Mouse (Mus musculus) A20 (cell line): ENCODE results near the gene Cyb561d2.
A peak's percentile ranks its signal among the peaks of the same experiment; 100 is the strongest.

Source experiments
- DNase-seq: peaks from one replicate; pipeline ENCODE4 v3.0.0-alpha.2; 2011; ENCODE audit warnings: low read depth, low spot score

The Cyb561d2 gene

DNA sequence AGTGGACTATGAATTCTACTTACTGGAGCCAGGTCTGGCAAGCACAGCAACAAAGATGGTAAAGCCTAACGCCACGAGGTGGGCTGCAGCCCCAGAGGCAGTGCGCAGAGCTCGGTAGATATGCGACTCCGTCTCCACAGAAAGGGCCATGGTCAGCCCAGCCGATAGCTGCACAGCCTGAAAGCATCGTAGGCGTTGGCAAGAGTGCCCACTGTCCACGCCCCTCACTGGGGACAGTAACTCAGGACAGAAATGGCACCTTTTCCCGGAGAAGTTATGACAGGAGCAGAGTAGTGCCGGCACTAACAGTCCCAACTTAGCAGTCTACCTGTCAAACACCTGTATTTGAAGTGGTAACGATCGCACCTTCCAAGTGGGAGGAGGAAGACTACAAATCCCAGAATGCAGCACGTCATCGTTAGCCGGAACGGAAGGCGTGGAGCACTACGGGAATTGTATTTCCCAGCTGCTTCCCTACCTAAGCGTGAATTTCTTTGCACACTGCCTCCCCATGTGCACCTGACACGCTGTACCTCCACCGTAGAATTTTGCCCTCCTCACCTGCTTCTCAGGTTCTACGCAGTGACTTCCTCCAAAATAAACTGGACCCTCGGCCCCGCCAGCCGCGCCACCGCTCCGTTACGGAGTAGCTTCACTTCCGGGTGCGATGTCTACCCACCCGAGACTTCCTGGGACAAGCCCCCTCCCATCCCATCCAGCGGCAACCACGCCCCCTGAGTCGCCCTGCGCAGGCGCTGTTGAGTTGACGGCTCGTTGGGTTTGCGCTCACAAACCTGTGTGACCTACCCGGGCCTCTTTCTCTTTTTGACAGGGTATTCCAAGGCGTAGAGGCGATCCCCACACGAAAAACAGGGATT, at the start of gene Cyb561d2, which contains the start of gene Nprl2:
Gene Cyb561d2 (minus strand): TSS at position 720 of the 878 bp plus-strand sequence.
Gene Nprl2 (plus strand): TSS at position 753 of the 878 bp plus-strand sequence.
- peak; percentile 96 for DNase-seq

DNA sequence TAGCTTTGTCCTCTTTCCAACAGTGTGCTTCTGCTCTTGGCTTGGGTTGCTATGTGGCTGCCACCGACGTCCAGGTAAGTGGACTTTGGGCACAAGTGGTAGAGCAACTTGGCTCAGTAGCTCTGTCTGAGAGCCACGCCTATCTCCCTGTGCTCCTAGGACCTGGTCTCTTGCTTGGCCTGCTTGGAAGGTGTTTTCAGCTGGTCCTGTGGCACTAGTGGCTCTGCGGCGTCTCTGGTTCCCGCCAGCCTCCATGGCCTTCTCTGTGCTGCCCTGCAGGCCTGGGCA, 48.7 kb upstream of the Cyb561d2 start:
- no peak for DNase-seq

DNA sequence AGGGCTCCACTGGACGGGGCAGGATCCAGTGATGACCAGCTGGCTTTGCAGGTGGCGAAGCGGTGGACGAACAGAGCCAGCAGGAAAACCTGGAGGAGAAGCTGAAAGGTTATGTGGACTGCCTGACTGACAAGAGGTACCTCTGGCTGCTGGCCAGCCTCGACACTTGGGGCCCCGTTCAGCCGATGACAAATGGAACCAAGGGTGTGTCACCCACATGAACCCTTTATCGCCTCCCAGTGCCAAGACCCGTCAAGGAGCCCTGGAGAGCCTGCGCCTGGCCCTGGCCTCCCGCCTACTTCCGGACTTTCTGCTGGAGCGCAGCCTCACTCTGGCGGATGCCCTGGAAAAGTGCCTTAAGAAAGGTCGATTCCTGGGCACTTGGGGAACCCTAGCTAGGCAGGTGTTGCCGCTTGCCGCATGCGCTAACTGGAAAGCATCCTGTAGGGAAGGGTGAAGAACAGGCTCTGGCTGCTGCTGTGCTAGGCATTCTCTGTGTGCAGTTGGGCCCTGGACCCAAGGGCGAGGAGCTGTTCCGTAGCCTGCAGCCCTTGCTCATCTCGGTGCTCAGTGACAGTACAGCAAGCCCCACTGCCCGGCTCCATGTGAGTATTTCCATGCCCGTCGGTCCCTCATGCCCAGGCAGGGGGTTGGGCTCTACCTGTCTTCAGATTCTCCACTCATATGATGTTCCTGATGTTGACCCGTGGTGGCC, 48.2 kb upstream of the Cyb561d2 start:
- DNase-seq, result no peak

DNA sequence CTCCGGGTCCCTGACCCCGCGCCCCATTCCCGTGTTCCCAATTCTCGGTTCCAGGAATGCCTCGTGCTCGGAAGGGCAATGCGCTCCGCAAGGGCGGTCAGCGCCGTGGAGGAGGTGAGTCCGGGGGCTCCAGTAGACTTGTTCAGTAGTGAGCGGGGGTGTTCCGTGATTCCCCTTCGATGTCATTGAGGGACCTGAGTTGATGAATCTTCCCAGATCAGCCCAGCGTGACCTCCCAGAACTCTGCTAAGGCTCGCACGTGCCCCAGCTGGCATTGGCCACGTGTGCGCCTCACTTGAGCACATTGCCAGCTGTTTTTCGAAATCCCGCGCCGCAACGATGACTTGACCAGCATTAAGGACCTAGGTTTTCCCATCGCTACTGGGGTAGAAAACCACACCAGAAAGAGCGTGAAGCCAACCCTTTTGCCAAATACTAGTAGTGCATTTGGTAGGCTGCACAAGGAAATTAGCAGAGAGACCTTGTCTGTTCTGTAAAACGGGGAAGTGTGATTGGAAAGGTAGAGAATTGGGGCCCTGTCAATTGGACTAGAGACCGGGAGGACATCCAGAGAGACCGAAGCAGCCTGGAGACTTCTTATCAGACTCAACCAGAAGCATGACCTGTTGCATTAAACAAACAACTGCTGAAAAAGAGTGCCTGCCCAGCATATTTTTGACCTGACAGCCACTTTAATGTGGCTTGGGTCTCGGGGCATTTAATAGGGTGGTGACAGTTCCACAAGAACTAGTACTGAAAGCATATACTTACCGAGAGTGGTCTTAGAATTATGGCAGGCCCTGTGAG, 46.0 kb upstream of the Cyb561d2 start:
- no peak for DNase-seq

DNA sequence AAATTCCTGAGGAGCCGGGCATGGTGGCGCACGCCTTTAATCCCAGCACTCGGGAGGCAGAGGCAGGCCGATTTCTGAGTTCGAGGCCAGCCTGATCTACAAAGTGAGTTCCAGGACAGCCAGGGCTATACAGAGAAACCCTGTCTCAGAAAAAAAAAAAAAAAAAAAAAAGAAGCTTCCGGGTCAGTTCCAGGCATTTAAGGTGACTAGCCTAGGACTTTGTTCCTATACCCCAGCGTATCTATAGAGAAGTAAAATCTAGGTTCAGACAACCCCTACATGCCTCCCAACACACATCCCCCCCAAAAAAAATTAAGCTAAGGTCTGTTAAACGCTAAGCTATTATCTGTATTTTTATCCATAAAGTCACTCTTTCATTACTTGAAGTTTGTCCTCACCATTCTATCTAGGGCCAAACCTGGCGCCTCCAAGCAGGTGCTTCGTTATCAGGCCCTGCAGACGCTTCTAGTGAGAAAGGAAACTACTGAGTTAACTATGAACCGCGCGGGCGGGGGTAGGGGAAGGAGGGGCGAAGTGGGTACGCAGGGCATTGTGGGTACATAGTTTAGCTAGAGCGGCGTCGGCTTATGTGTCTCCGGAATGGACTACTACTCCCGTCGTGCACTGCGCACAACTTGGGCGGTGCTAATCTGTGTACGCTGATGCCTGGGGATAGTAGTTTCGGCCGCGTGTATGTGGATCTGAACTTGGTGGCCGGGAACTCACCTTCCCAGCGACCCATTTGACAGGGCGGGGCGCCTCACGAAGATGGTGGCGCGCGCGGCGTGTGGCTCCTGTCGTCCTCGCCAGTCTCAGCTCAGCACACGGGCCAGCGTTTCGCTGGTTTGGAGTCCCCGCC, 45.2 kb upstream of the Cyb561d2 start, which contains the start of gene Ifrd2:
Gene Ifrd2 (plus strand): TSS at position 669 of the 859 bp plus-strand sequence.
- peak; percentile 98 for DNase-seq

DNA sequence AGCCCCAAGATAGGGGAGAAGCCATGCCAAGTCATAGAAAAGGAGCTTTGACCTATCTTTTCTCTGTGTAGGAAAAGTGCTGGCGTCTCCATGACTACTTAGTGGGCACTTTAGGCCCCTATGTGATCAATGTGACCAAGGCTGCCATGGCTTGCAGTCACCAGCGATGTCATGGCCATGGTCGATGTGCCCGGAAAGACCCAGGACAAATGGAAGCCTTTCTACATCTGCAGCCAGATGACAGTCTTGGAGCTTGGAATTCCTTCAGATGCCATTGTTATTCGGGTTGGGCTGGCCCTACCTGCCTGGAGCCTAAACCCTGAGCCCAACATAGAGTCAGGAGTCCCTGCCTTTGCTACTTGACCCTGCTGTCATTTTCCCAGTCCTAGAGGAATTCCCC, 44.5 kb upstream of the Cyb561d2 start:
- DNase-seq, result no peak

DNA sequence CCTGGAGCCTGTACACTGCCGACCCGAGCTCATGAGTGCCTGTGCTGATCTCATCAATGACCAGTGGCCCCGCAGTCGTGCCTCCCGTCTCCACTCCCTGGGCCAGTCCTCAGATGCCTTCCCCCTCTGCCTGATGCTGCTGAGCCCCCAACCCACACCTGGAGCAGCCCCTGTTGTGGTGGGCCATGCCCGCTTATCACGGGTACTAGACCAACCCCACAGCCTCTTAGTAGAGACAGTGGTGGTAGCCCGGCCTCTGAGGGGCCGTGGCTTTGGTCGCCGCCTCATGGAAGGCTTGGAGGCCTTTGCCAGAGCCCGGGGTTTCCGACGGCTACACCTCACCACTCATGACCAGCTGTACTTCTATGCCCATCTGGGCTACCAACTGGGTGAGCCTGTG, 41.2 kb upstream of the Cyb561d2 start:
- no peak for DNase-seq

DNA sequence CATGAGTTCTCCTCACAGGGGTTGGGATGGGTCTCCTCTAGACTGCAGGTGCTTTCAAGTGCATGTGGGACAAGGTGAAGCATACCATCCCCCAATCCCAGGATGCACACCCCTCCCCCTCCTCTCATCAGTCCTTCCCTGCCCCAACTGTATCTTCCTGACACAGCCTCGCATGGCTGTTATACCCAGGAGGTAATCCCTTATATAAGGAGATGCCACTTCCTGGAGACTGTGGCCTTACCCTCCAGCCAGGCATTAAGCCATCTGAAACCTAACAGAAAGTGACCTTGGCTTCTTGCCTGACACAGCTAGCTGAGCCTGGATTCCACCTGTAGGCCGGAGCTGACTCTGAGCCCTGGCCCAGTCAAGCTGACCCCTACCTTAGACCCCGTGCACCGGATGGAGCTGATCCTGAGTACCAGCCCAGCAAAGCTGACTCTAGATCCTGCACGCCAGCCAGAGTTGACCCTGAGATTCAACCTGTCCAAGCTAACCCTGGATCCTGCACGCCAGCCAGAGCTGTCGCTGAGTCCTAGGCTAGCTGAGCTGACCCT, 40.6 kb upstream of the Cyb561d2 start:
- no peak for DNase-seq

DNA sequence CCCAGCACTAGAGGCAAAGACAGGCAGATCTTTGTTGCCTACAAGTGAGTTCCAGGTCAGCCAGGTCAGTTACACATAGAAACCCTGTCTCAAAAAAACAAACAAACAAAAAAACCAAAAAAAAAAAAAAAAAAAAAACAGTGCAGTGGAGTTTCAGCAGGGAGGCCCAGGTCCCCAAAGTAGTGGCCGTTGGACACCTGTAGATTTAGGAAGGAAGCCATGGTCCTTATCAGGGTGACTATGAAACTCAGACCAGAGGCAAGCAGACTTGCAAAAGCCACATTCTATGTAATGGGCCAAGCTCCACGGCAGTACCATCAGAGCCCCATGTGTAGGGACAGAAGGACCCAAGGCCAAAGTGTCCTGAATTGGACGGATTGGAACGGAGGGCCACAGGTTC, 39.6 kb upstream of the Cyb561d2 start:
- no peak for DNase-seq

DNA sequence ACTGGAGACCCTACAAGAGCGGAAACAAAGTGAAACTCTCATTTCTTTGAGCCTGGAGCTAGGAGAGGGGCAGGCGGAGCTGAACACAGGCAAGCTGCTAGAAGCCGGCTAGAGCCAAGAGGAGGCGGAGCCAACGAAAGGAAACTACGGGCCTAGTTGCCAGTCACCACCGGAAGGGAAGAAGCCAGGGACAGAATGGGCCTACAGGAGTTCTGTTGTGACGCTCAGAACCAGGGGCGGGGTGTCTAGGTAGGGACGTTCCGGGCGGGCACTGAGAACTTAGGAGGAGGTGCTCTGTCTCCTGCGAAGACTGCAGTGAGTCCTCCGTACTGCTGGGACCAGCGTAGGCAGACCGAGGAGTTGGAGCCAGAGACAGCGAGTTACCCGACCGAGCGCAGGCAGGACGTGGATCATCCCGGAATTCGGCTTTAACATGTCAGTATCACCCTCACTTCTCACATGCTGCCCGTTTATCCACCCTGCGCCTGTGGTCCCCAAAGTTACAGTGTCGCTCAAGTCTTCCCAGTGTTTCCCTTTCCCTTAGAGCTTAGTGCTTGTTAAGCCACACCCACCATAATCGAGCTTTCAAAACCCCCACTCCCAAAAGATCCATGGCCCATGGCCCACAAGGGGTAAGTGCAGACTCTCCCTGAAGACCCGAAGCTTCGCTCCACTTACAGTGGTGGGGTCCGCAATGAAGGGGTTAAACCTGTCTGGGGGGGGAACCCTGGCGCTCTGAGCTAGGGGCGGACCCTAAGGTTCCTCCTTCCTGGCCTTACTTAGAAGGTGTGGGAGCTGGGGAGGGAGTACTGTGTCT, 38.7 kb upstream of the Cyb561d2 start, which contains the start of gene Hyal3:
Gene Hyal3 (plus strand): TSS at position 318 of the 817 bp plus-strand sequence.
- peak; percentile 86 for DNase-seq

DNA sequence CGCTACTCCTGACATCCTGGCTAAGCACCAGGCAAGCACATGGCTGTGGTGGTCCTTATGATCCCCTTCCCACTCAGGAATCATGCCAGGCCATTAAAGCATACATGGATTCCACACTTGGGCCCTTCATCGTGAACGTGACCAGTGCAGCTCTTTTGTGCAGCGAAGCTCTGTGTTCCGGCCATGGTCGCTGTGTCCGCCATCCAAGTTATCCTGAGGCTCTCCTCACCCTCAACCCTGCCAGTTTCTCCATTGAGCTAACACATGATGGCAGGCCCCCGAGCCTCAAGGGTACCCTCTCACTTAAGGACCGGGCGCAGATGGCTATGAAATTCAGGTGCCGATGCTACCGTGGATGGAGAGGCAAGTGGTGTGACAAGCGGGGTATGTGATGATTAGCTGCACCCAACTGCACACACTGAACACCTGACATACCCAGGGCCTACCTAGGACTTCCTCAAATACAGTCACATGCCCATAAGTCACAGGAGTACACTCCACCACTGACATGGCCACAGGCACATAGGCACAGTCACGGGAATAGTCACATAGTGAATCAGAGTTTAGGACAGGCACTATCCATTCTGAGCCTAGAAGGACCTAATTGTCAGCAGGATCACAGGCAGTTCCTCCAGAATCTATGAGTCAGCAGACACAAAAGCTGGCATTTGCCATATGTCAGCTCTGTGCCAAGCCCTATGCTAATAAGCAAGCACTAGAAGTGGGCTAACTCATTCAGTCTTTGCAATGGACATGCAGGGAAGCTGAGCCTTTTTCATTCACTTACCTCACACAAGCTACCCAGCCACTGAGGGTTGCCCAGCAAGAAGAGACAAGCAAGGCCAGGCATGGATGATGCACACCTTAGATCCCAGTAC, 37.3 kb upstream of the Cyb561d2 start:
- peak; percentile 54 for DNase-seq

DNA sequence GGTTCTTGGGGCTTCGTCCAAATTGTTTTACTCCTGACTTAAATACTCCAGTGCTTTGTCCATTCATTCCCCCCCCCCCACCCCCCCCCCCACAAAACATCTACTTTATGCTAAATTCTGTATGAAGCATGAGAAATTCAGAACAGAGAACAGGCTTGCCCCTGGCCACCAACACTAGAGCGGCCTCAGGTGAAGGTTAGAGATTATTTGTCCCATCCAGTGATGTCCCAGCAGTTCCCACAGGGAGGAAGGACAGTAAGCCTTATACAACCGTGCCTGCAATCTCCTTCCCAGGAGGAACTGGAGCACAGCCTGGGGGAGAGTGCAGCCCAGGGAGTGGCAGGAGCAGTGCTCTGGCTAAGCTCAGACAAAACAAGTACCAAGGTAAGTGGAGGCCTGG, 36.6 kb upstream of the Cyb561d2 start, which contains the start of gene Naa80:
Gene Naa80 (plus strand): TSS at position 301 of the 400 bp plus-strand sequence.
- DNase-seq, result no peak

DNA sequence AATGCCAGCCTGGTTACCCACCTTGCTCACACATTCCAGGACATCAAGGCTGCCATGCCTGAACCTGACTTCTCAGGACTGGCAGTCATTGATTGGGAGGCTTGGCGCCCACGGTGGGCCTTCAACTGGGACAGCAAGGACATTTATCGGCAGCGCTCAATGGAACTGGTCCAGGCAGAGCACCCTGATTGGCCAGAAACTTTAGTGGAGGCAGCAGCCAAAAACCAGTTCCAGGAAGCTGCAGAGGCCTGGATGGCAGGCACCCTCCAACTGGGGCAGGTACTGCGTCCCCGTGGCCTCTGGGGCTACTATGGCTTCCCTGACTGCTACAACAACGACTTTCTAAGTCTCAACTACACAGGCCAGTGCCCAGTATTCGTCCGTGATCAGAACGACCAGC, 35.9 kb upstream of the Cyb561d2 start:
- no peak for DNase-seq

DNA sequence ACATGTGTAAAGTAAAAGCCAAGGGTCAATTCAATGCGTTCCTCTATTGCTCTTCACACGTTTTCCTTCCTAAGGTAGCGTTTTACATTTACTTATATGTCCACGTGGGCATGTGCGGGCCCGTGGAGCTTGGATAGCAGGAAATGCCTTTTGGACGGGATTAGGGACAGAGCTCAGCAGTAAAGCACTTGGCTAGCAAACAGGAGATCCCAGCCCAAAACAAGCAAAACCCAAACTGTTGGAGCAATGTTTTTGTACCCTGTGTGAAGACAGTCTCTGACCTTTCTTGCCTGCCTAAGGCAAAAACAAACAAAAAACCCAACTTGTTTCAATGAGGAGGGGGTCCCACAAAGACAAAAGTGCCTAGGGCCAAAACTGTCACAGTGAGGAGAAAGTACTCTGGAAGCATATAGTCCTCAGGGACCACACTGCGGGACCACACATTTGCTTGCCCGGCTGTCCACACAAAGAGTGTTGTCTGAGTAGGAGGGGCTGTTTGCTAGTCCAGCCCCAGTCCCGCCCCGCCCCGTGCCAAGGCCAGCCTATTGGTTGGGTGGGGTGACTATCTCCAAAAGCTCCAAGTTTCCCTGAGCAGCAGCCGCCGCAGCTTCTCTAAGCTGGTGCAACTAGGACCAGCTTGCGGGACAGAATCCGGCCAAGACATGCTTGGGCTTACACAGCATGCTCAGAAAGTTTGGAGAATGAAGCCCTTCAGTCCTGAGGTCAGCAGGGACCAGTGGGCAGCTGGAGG, 34.5 kb upstream of the Cyb561d2 start, which contains the start of gene Hyal1:
Gene Hyal1 (plus strand): TSS at position 571 of the 751 bp plus-strand sequence.
- DNase-seq, result peak; percentile 59

DNA sequence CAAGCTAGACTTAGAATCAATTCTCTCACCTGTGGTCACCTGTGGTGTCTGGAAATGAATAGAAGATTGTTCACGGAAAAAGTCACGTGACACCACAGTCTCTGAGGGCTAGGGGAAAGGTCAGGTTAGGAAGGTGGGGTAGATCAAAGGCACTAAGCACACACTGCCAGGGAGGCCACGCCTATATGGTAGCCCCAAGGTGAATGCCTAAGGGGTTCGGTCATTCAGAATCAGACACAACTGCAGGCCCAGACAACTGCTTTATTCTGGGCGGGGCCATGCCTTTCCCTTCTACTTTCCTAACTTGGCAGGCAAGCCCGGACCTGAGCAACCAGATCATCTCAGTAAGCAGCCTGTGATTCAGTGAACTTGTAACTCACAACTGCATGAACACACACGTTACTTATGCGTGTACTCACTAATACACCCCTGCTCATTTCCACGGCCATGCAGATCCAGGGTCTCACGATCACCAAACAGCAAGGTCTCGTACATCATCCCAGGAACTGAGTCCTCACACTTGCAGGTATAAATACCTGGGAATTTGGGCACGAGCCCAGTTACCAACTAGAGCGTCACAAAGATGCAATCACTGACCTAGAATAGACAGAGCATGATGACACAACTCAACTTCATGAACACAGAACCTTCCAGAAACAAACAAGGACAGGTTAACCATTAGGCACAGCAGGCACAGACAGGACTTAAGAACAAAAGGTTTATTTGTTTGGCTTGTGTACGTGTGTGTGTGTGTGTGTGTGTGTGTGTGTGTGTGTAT, 33.8 kb upstream of the Cyb561d2 start:
- no peak for DNase-seq

DNA sequence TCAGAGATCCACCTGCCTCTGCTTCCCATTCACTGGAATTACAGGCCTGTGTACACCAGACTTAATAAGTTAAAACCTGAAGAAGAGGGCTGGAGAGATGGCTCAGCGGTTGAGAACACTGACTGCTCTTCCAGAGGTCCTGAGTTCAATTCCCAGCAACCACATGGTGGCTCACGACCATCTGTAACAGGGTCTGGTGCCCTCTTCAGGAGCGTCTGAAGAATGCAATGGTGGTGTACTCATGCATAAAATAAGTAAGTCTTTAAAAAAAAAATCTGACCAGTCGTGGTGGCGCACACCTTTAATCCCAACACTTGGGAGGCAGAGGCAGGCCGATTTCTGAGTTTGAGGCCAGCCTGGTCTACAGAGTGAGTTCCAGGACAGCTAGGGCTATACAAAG, 31.8 kb upstream of the Cyb561d2 start:
- peak; percentile 60 for DNase-seq

DNA sequence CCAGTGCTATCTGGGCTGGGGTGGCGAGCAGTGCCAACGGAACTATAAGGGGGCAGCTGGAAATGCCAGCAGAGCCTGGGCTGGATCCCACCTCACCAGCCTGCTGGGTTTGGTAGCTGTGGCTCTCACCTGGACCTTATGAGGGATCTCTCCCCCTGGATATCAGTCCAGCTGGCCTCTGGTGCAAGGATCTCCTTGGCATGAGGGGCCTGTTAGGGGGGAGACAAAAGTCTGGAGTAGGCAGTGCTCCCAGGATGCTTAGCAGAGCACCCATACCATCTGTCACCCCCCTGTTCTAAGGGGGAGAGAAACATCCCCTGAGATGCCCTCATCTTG, 30.3 kb upstream of the Cyb561d2 start:
- no peak for DNase-seq
